8 mouse cellular contexts compared by ENCODE assay signal in the genomic region with DNA sequence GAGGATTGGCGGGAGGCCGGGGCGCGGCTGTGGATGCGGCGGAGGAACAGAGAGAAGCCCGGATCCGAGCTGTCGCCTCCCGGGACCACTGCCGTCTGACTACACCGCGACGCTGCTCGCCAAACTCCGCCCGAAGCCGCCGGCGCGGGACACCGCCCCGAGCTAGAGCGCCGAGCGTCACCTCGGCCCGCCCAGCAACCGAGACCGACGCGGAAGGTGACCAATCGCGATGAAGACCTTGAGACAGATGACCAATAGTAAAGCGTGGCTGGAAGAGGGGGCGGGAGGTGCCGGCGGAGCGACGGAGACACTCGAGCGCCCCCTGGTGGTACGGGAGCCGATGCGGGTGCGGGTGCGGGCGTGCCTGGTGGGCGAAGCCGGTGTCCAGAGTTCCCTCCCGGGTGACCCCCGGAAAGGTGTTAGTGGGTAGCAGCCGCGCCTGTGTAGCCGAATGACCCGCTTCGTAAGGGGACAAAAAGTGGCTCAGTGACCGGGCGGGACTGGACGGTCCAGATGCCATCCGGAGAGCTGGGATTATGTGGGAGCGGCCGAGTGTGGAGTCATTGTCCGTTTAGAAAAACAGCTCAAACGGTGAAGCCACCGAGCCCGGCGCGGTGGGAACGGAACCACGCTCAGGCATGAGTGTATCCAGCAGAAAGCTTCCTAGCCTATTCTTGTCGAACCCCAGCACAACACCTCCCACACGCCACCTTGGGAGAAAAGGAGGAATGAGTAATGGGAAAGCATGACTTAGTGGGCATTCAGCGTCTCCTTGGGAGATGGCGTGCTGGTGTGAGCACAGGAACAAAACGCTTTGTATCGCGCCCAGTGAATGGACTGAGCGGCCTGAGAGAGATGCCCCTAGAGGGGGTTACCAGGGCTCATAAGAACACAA. TPM values are rescaled to one million over a fixed set of nuclear protein-coding genes. Genes with fewer than 3 reads are reported as not detected.
DNase-seq lines count a peak whose midpoint lies in the region; ATAC-seq and TF ChIP-seq lines count a peak whose summit lies in the region.

A gene (minus strand): TSS at position 98 of the 895 bp plus-strand sequence.

- peak within 1 kb of the TSS; percentile 86 for H3K4me2 ChIP-seq in forebrain, embryonic 14.5 days (ENCODE audit: low read length)
- peak within 1 kb of the TSS; percentile 72 for H3K4me2 ChIP-seq in neural tube, embryonic 15.5 days

- no peaks in the 10 kb centered on the region for H3K4me1 ChIP-seq in ES-Bruce4 (ENCODE audit: control insufficient read depth, insufficient read depth, low read length)
- H3K4me1 ChIP-seq in forebrain, embryonic 14.5 days (ENCODE audit: control insufficient read depth, insufficient read depth, low read length) = peaks cover 26% of the 10 kb centered on the region
- peaks cover 46% of the 10 kb centered on the region for H3K4me1 ChIP-seq in neural tube, embryonic 15.5 days

- ATAC-seq in cerebellum, adult (ENCODE audit: insufficient number of reproducible peaks, low FRiP score, low TSS enrichment) = peak; percentile 97
- ATAC-seq in forebrain, embryonic 14.5 days = peak; percentile 96
- peak; percentile 97 for ATAC-seq in neural tube, embryonic 15.5 days (ENCODE audit: low FRiP score)

- H3K9me3 ChIP-seq in ES-Bruce4 (replicated peaks; ENCODE audit: control insufficient read depth, insufficient read depth, low read length, poor library complexity, severe bottlenecking) = no peaks in the 10 kb centered on the region
- no peaks in the 10 kb centered on the region for H3K9me3 ChIP-seq in forebrain, embryonic 14.5 days (replicated peaks; ENCODE audit: control insufficient read depth, low read length)
- H3K9me3 ChIP-seq in neural tube, embryonic 15.5 days (replicated peaks) = no peaks in the 10 kb centered on the region

- TF ChIP-seq EP300 in ES-Bruce4 (IDR thresholded peaks at IDR 0.05; ENCODE audit: insufficient read depth, low read depth, low read length) = no peak

- no peaks in the 10 kb centered on the region for H3K27me3 ChIP-seq in ES-Bruce4 (ENCODE audit: control insufficient read depth, insufficient read depth, low read length, poor library complexity, severe bottlenecking)
- no peaks in the 10 kb centered on the region for H3K27me3 ChIP-seq in forebrain, embryonic 14.5 days (replicated peaks; ENCODE audit: control insufficient read depth, insufficient read depth, low read length)
- H3K27me3 ChIP-seq in neural tube, embryonic 15.5 days (replicated peaks) = no peaks in the 10 kb centered on the region

- intact Hi-C loops in heart, postnatal 14 days (cut with DNase I) = loop anchor here (2.0 to 5.0 kb wide), 3 partner anchors 17 to 51 kb away; no protein-coding TSS in a partner anchor

- peak; percentile 98 for DNase-seq in forebrain, embryonic 14.5 days (ENCODE audit: low spot score)
- DNase-seq in heart, postnatal 14 days = peak; percentile 100
- peak; percentile 99 for DNase-seq in layer of hippocampus, adult 11-12 months (ENCODE audit: low spot score)
- DNase-seq in lung, adult 18-20 months = peak; percentile 96 to 97
- DNase-seq in testis, postnatal 14 days (ENCODE audit: low spot score) = peak; percentile 96

- peak; percentile 43 for TF ChIP-seq POLR2A in ES-Bruce4 (IDR thresholded peaks at IDR 0.05; ENCODE audit: insufficient read depth, low read length)

- no peaks in the 10 kb centered on the region for H3K36me3 ChIP-seq in ES-Bruce4 (ENCODE audit: control insufficient read depth, insufficient read depth, low read length, poor library complexity, severe bottlenecking)
- H3K36me3 ChIP-seq in forebrain, embryonic 14.5 days (ENCODE audit: control insufficient read depth, insufficient read depth, low read length) = no peaks in the 10 kb centered on the region
- H3K36me3 ChIP-seq in neural tube, embryonic 15.5 days = no peaks in the 10 kb centered on the region

- under 1% methylated on average over 76 of the region's 79 CpGs for WGBS in forebrain, embryonic 14.5 days
- WGBS in neural tube, embryonic 15.5 days = under 1% methylated on average over 79 of the region's 79 CpGs

- H3K27ac ChIP-seq in ES-Bruce4 (ENCODE audit: insufficient read depth, low read length) = peak within 1 kb of the TSS; percentile 27; the same call in 1 of the 2 replicates
- peak within 1 kb of the TSS; percentile 97 for H3K27ac ChIP-seq in forebrain, embryonic 14.5 days (ENCODE audit: low read depth, low read length)
- H3K27ac ChIP-seq in neural tube, embryonic 15.5 days (replicated peaks) = peak within 1 kb of the TSS; percentile 98

- peak within 1 kb of the TSS; percentile 85 for H3K4me3 ChIP-seq in ES-Bruce4 (ENCODE audit: low read depth, low read length)
- peak within 1 kb of the TSS; percentile 100 for H3K4me3 ChIP-seq in forebrain, embryonic 14.5 days (ENCODE audit: low read depth, low read length)
- H3K4me3 ChIP-seq in neural tube, embryonic 15.5 days (replicated peaks) = peak within 1 kb of the TSS; percentile 99

- H3K9ac ChIP-seq in ES-Bruce4 (ENCODE audit: low read depth, poor library complexity, severe bottlenecking) = peak within 1 kb of the TSS; percentile 76
- peak within 1 kb of the TSS; percentile 99 for H3K9ac ChIP-seq in forebrain, embryonic 14.5 days (ENCODE audit: low read length)
- H3K9ac ChIP-seq in neural tube, embryonic 15.5 days (replicated peaks) = peak within 1 kb of the TSS; percentile 99

- peak; percentile 80 for TF ChIP-seq CTCF in ES-Bruce4 (IDR thresholded peaks at IDR 0.05; ENCODE audit: low read depth, low read length)

RNA-seq across cellular contexts. Expression of the gene that starts here (rescaled TPM):
- polyA plus RNA-seq in ES-Bruce4 (2011; ENCODE audit: insufficient read depth, insufficient read length, low read depth, missing spikeins) = 40.0 and 54.7 TPM in 2 replicates
- 101 and 132 TPM in 2 replicates for polyA plus RNA-seq in forebrain, embryonic 14.5 days (2014; fragmentation: Nextera tagmentation; extraction: Ambion mirVana)
- total RNA-seq in heart, postnatal 14 days (2021) = 100 to 1,000 TPM; 134 to 138 TPM
- polyA plus RNA-seq in neural tube, embryonic 15.5 days (2015; fragmentation: Nextera tagmentation; extraction: Ambion mirVana) = 102 and 121 TPM in 2 replicates

Comparison
In these comparisons a context has a peak if more than half of its experiments do, and no peak if none do; other contexts are left out.
1. Peak in every context shown above with its lines: DNase-seq, ATAC-seq, H3K4me3 ChIP-seq and H3K27ac ChIP-seq.
2. H3K27ac ChIP-seq: peak in every context shown above with its lines; median percentile 98 in neural tube, embryonic 15.5 days; 97 in forebrain, embryonic 14.5 days; 27 in ES-Bruce4.